Mouse (Mus musculus) hindbrain, embryonic 12.5 days (tissue): Measurements from ENCODE around the gene Csf2rb2. TPM values are rescaled to one million over a fixed set of nuclear protein-coding genes. Genes with fewer than 3 reads are reported as not detected.
"Not testable (repeated sequence)": the region's sequence is repeated elsewhere in the genome, so short reads cannot be mapped to it uniquely, and the experiment has no call there.

ENCODE experiments used
- ATAC-seq: fragments of 200-750 bp; cut with Nextera tagmentation; 2 replicates; pipeline ENCODE4 v1.8.0; 2017; ENCODE audit warnings: moderate TSS enrichment; ENCODE audit not compliant: low FRiP score
- H3K27ac ChIP-seq: fragments of 300-500 bp; sonication (generic); 2 replicates; pipeline ENCODE4 v1.5.1; 2016; ENCODE audit warnings: mild to moderate bottlenecking
- H3K27me3 ChIP-seq: fragments of 300-500 bp; sonication (generic); 2 replicates; pipeline ENCODE4 v1.6.1; 2016; ENCODE audit warnings: mild to moderate bottlenecking
- H3K36me3 ChIP-seq: fragments of 300-500 bp; sonication (generic); 2 replicates; pipeline ENCODE4 v1.6.1; 2016; ENCODE audit warnings: mild to moderate bottlenecking
- H3K4me1 ChIP-seq: fragments of 300-500 bp; sonication (generic); 2 replicates; pipeline ENCODE4 v1.6.1; 2016
- H3K4me2 ChIP-seq: fragments of 300-500 bp; sonication (generic); replicated peaks from 2 replicates; pipeline ENCODE4 v1.6.1; 2016; ENCODE audit warnings: mild to moderate bottlenecking
- H3K4me3 ChIP-seq: fragments of 300-500 bp; sonication (generic); 2 replicates; pipeline ENCODE4 v1.5.1; 2016; ENCODE audit warnings: mild to moderate bottlenecking
- H3K9ac ChIP-seq: fragments of 300-500 bp; sonication (generic); 2 replicates; pipeline ENCODE4 v1.6.1; 2016; ENCODE audit warnings: mild to moderate bottlenecking, moderate library complexity
- H3K9me3 ChIP-seq: fragments of 300-500 bp; sonication (generic); replicated peaks from 2 replicates; pipeline ENCODE4 v1.6.1; 2016; ENCODE audit warnings: mild to moderate bottlenecking
- WGBS: fragments of 180-500 bp; shearing (Covaris S2); methylation state at CpG from one replicate; pipeline ENCODE4 v1.1.7; 2016; 5-methylcytosine and 5-hydroxymethylcytosine counted together
- polyA plus RNA-seq: library from polyadenylated mRNA; unstranded; fragments of >200 nt; fragmentation: Nextera tagmentation; extraction: Ambion mirVana; gene quantifications from 2 replicates; pipeline ENCODE4 v1.2.1, GENCODE M21; 2016

The Csf2rb2 gene
- 0.28 and 0.31 TPM in 2 replicates for polyA plus RNA-seq

GRCm38 (mm10) chr15:78305341-78305933, at the start of gene Csf2rb2:
Gene Csf2rb2, minus strand, starts transcription at chr15:78305721.
- WGBS, result 83% methylated on average over 10 of the region's 10 CpGs
- 0 out of 2 replicates have a peak, but pooled peaks cover 2% of the 10 kb centered on the region for H3K4me1 ChIP-seq
- H3K9me3 ChIP-seq, result no peaks in the 10 kb centered on the region
- H3K36me3 ChIP-seq, result no peaks in the 10 kb centered on the region
- no peak within 1 kb of the TSS for H3K4me2 ChIP-seq
- H3K9ac ChIP-seq, result no peak within 1 kb of the TSS
- no peaks in the 10 kb centered on the region for H3K27me3 ChIP-seq
- H3K4me3 ChIP-seq, result no peak within 1 kb of the TSS
- H3K27ac ChIP-seq, result no peak within 1 kb of the TSS
- ATAC-seq, result no peak

- ATAC-seq, result no peak
- no peak overlapping the region for H3K4me3 ChIP-seq
- no peaks in the 10 kb centered on the region for H3K4me1 ChIP-seq
- no peak overlapping the region for H3K9ac ChIP-seq
- H3K36me3 ChIP-seq, result no peaks in the 10 kb centered on the region
- no peaks in the 10 kb centered on the region for H3K27me3 ChIP-seq
- no peak overlapping the region for H3K4me2 ChIP-seq
- H3K9me3 ChIP-seq, result no peaks in the 10 kb centered on the region
- WGBS, result 9% methylated on average over 1 of the region's 1 CpGs
- no peak overlapping the region for H3K27ac ChIP-seq
Observed at GRCm38 (mm10) chr15:78354958-78355357, 49.4 kb upstream of the Csf2rb2 start.

GRCm38 (mm10) chr15:78351586-78352165, 46.2 kb upstream of the Csf2rb2 start:
- H3K9me3 ChIP-seq, result no peaks in the 10 kb centered on the region
- no peak overlapping the region for H3K4me3 ChIP-seq
- no peaks in the 10 kb centered on the region for H3K27me3 ChIP-seq
- no peaks in the 10 kb centered on the region for H3K36me3 ChIP-seq
- H3K9ac ChIP-seq, result no peak overlapping the region
- H3K4me2 ChIP-seq, result no peak overlapping the region
- H3K4me1 ChIP-seq, result no peaks in the 10 kb centered on the region
- H3K27ac ChIP-seq, result no peak overlapping the region
- no peak for ATAC-seq
- WGBS, result 60% methylated on average over 3 of the region's 3 CpGs

- 83% methylated on average over 3 of the region's 3 CpGs for WGBS
- H3K4me1 ChIP-seq, result no peaks in the 10 kb centered on the region
- no peak overlapping the region for H3K27ac ChIP-seq
- H3K4me2 ChIP-seq, result no peak overlapping the region
- no peak overlapping the region for H3K9ac ChIP-seq
- H3K4me3 ChIP-seq, result no peak overlapping the region
- 0 out of 2 replicates have a peak, but pooled peaks cover 2% of the 10 kb centered on the region for H3K27me3 ChIP-seq
- H3K9me3 ChIP-seq, result no peaks in the 10 kb centered on the region
- H3K36me3 ChIP-seq, result no peaks in the 10 kb centered on the region
- no peak for ATAC-seq
Observed at GRCm38 (mm10) chr15:78344567-78344966, 39.0 kb upstream of the Csf2rb2 start.

DNA sequence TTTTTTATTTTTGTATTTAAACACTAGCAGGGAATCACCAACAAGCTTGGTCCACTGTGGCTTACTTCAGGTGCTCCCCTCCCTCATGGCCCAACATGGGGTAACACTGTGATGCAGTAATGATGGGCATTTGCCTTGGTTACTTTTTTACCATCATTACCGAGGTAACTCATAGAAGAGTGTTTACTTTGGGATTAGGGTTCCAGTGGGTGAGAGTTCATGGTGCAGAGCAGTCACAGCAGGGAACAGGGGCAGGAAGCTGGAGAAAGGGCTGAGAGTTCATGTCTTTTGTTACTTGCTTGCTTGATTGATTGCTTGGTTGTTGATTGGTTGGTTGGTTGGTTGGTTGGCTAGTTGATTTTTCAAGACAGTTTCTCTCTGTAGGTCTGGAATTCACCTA, 38.2 kb upstream of the Csf2rb2 start:
- Histone ChIP-seq H3K9ac (no peak overlapping the region), H3K27ac (no peak overlapping the region), H3K9me3 (no peaks in the 10 kb centered on the region), H3K4me1 (no peaks in the 10 kb centered on the region), H3K36me3 (no peaks in the 10 kb centered on the region), H3K4me3 (no peak overlapping the region), H3K27me3 (0 out of 2 replicates have a peak, but pooled peaks cover 2% of the 10 kb centered on the region), H3K4me2 (no peak overlapping the region)
- WGBS, result 19% methylated on average over 1 of the region's 1 CpGs
- ATAC-seq, result no peak

DNA sequence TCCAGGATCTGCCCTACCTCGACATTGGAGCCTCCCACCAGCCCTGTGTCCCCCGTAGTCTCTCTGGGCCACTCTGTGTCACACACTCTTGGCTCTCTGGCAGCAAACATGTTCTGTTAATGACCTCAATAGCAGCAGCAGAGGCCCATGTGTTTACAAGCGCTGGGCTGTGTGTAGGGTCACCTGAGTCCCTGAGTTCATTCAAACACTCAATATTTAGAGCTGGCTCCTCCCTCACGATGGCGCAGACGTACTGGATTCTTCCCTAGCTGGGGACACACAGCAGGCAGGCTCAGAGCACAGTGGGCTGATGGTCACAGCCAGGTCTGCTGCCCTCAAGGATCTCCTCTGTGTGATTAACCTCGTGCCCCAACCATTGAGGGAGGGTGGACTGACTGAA, 35.4 kb upstream of the Csf2rb2 start:
- not testable (repeated sequence) for H3K4me3 ChIP-seq, H3K27ac ChIP-seq, H3K9ac ChIP-seq, H3K36me3 ChIP-seq, H3K9me3 ChIP-seq, ATAC-seq, H3K4me2 ChIP-seq, H3K4me1 ChIP-seq, H3K27me3 ChIP-seq
- 73% methylated on average over 7 of the region's 7 CpGs for WGBS

DNA sequence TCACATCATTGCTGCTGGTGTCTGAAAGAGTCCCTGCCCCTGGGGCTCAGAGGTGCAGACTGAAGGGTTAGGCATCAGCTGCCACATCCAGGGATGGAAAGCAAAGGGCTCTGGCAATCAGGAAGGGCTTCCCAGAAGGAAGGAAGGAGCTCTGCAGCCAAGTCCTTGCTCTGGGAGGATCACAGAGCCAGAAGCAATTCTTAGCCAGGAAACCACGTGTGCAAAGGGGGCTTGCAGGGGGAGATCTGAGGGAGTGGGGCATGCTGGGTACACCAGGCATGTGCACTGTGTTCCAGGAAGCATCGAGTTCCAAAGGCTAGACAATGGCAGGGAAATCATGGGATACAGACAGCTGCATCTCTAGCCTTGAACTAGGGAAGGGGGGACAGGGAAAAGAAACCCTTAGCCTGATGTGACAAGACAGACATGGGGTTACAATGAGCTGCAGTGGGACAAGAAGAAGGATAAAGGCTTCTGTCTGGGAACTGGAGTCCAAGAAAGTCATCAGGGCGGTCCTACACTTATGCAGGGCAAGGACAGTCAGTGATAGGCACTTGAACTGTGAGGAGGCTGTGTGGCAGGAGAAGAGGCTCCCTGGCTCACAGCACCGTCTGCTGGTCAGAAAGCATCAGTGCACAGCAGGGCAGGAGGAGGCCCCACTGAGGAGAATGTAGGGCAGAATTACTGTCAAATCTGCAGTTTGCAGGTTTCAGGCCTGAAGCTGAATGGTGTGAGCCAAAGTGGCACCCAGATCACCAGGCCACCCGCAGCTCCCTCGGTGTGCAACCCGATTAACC, 34.3 kb upstream of the Csf2rb2 start:
- ATAC-seq, H3K4me3 ChIP-seq, H3K4me2 ChIP-seq, H3K4me1 ChIP-seq, H3K27ac ChIP-seq, H3K36me3 ChIP-seq, H3K9ac ChIP-seq, H3K27me3 ChIP-seq, H3K9me3 ChIP-seq: not testable (repeated sequence)
- 43% methylated on average over 7 of the region's 7 CpGs for WGBS

GRCm38 (mm10) chr15:78334380-78334779, 28.9 kb upstream of the Csf2rb2 start:
- H3K27ac ChIP-seq, result no peak overlapping the region
- no peak overlapping the region for H3K4me3 ChIP-seq
- no peak overlapping the region for H3K4me2 ChIP-seq
- H3K4me1 ChIP-seq, result no peaks in the 10 kb centered on the region
- no peaks in the 10 kb centered on the region for H3K27me3 ChIP-seq
- no peaks in the 10 kb centered on the region for H3K36me3 ChIP-seq
- no peak overlapping the region for H3K9ac ChIP-seq
- H3K9me3 ChIP-seq, result no peaks in the 10 kb centered on the region
- ATAC-seq, result no peak
- 87% methylated on average over 3 of the region's 3 CpGs for WGBS

DNA sequence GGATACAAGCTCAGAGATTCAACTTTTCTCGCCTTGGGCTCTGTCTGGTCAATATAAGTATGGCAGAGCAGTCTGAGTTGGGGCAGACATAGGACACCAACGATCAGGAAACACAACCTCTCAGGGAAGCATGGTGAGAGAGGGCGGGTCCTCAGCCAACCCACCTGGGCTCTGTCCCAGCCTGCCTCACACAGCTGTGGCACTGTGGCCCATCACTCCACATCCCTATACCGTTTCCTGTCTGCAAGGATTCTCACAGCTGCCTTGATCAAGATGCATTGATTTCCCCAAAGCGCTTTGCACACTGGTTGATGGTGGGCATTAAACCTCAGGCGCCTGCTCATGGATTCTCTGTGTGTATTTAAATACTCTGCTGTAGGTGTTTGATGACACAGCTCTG, 27.5 kb upstream of the Csf2rb2 start:
- 74% methylated on average over 6 of the region's 6 CpGs for WGBS

DNA sequence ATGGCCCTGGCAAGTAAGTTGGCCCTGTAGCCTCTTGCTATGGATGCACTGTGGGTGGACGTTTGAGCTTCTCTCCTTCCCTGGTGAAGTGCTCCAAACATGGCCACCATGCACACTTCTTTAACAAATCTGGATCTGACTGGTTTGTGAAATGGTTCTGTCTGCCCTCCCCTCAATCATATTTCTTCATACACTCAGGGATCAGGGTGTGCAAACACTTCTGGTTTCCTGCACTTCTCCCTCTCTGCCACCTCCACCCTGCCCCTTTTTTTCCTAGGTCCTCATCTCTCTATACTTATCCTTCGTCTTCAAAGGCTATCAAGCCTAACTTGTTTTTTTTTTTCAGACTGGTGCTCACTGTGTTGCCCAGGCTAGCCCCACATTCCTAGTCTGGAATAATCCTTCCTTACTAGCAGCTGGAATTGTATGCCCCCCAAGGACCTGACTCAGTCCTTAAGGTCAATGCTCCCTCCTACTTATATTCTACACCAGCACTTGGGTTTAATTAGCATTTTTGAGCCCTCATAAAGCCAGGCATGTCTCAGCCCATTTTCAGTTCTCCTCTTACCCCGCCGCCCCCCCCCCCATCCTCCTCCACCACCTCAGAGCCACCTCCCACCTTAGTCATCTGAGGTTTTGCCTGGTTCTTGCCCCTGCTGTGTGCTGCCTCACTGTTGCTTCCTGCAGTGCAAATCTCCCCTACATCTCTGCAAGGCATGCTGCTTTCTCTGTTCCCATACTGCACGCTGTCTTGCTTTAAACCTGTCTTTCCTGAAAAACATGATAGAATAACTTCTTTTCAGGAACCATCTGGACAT, 26.2 kb upstream of the Csf2rb2 start:
- H3K4me3 ChIP-seq, result no peak overlapping the region
- H3K27me3 ChIP-seq, result no peaks in the 10 kb centered on the region
- no peaks in the 10 kb centered on the region for H3K36me3 ChIP-seq
- no peak overlapping the region for H3K9ac ChIP-seq
- WGBS, result 72% methylated on average over 5 of the region's 5 CpGs
- H3K4me2 ChIP-seq, result no peak overlapping the region
- ATAC-seq, result no peak
- H3K27ac ChIP-seq, result no peak overlapping the region
- H3K4me1 ChIP-seq, result 0 out of 2 replicates have a peak, but pooled peaks cover 3% of the 10 kb centered on the region
- H3K9me3 ChIP-seq, result no peaks in the 10 kb centered on the region

More for the DNA sequence above, 27.5 kb upstream of the Csf2rb2 start:
- Histone ChIP-seq H3K9ac (no peak overlapping the region), H3K9me3 (no peaks in the 10 kb centered on the region), H3K27ac (no peak overlapping the region), H3K4me3 (no peak overlapping the region), H3K4me2 (no peak overlapping the region), H3K4me1 (0 out of 2 replicates have a peak, but pooled peaks cover 3% of the 10 kb centered on the region), H3K36me3 (no peaks in the 10 kb centered on the region), H3K27me3 (no peaks in the 10 kb centered on the region)
- ATAC-seq, result no peak

- Histone ChIP-seq H3K9me3 (no peaks in the 10 kb centered on the region), H3K27me3 (no peaks in the 10 kb centered on the region), H3K27ac (no peak overlapping the region), H3K4me2 (no peak overlapping the region), H3K4me3 (no peak overlapping the region), H3K4me1 (0 out of 2 replicates have a peak, but pooled peaks cover 3% of the 10 kb centered on the region), H3K9ac (no peak overlapping the region), H3K36me3 (no peaks in the 10 kb centered on the region)
- ATAC-seq, result no peak
- 90% methylated on average over 4 of the region's 4 CpGs for WGBS
Observed at GRCm38 (mm10) chr15:78330706-78331105, 25.2 kb upstream of the Csf2rb2 start.

DNA sequence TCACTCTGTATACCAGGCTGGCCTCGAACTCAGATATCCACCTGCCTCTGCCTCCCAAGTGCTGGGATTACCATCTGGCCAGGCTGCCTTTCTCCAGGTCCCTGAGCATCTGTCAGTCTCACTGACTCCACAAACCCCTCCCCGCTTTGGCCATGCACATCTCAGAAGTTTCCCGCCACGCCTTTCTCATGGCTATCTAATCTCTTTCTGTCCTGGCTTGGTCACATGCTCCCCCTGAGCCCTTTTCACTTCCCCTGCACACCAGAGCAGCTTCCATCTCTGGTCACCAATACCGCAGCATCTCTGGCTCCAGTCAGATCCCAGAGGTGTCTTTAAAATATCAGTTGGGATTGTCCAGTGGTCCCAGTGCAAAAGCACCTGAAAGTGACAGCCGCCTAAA, 24.5 kb upstream of the Csf2rb2 start:
- H3K27me3 ChIP-seq, ATAC-seq, H3K9me3 ChIP-seq, H3K27ac ChIP-seq, H3K4me2 ChIP-seq, H3K36me3 ChIP-seq, H3K4me3 ChIP-seq, H3K4me1 ChIP-seq, H3K9ac ChIP-seq: not testable (repeated sequence)
- 77% methylated on average over 6 of the region's 6 CpGs for WGBS
